Mouse (Mus musculus): ENCODE measurements around the gene Nap1l5. TPM values are rescaled to one million over a fixed set of nuclear protein-coding genes. Genes with fewer than 3 reads are reported as not detected.

Nap1l5 gene
- not detected for polyA plus RNA-seq (2017; shearing (Covaris generic))

DNA sequence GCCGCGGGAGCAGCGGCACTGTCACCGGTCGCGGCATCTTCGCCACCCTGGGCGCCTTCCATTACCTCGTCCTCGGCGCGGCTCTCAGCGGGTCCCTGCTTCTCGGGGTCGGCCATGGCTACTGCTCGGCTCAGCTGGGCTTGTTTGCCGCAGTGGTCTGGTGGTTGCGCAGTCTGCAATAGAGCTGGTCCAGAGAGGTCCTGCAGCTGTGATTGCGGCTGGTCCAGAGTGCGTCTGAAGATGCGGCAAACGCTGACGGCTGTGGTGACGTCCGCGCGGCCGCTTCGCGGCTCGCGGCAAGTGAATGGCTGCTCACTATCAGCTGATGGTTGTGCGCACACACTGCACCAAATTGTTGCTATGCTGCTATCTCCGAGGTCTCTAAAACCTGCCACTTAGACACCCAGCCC lies at the start of gene Nap1l5:
TSS of gene Nap1l5 (minus strand) at position 225 of the 410 bp plus-strand sequence.
- ATAC-seq: no peak

DNA sequence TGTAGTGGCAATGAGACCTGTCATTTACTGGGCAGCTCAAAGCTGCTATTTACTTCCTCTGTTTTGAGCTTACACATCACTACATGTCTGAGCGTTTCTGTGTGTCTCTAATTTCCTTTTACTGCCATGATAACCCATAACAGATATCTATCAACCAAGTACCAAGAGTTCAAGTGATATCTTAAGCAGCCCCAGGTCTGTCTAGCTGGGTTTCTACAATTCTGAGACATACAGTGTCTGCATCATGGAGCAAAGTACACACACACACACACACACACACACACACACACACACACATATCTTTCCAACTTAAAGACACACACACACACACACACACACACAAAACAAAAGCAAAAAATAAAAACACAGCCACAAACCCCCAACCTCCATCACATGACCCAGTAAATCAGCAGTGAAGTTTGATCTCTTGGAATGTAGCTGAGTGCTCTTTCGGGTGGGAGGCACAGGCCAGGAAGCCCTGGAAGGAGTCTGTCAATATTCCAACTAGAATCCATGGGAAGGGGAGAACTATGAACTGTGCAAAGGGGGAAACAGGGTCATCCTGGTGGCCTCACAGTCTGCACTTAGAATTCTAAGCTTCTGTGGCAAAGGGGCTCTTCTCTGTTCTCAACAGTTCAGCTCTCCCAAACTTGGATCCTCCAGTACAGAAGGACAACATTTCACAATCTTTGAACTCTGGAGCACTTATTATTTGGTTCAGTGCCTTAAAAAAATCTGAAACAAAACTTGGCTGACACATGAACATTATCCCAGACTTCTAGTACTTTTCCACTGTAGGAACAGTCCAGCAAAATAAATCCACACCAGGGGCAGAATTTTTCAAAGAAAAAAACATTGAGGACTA lies 44.5 kb upstream of the Nap1l5 start:
- no peak for ATAC-seq

DNA sequence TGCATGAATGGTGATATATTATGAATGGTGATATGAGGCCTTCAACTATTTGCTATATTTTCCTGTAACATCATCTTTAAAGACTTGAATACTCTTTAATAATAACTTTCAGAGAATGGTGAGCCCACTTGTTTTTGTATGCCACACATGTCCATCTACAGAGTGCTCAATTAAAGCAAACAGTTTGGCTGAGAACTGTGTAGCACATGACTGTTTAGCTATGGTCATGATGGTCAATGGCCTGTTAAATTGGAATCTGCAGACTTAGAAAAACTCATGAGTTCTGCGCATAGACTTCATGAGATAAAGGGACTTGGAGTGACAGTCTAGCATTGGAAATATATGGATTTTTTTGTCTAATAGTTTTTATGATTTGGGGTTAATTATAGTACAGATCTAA lies 43.5 kb upstream of the Nap1l5 start:
- no peak for ATAC-seq

DNA sequence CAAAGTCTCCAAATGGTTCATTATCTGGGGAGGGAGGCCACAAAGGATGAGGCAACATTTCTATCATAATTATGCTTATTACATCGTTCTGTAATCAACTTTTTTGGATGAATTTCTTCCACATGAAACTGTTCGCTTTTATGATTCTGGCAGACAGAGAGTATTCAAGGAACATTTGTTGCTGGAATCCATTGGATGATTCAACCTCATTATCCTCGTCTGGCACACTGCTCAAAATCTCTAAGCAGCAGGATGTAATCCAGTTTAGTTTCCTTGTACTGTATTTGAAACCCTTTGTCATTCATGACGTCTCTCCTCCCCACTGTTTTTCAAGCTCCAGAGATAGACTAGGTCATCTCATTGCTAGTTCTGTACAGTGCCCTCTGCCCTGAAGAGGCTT lies 40.0 kb upstream of the Nap1l5 start:
- ATAC-seq: no peak

DNA sequence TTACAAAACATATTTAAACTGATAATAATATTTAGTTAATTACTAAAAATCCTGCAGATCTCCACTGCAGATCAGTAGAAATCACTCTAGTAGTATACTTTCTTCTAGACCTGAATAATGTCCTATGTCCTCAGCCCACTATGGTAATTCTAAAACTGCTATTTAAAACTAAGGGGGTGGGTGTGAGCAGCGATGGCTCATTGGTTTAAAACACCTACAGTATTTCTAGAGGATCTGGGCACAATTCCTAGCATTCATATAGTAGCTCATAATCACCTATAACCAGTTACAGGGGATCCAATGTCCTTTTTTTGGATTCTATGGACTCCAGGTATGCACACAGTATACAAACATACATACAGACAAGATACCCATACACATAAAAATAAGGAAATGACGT lies 39.4 kb upstream of the Nap1l5 start:
- no peak for ATAC-seq

DNA sequence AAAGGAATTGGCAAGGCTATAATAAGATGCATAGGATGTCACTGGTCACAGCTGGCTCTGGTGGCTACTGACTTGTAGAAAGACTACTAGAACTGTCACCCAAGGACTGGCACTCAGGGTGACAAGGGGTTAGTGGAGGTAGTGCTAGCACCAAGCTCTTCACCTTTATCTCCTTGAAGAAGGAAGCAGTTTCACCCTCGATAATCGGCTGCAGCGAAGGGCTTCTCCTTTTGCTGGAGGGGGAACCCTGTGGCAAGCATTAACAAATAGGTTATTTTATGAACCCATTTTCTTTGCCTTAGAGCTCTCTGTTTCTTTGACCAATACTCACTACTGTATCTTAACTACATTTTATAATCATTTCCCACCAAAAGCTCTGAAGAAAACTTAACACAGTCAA lies 37.1 kb upstream of the Nap1l5 start:
- ATAC-seq: no peak

DNA sequence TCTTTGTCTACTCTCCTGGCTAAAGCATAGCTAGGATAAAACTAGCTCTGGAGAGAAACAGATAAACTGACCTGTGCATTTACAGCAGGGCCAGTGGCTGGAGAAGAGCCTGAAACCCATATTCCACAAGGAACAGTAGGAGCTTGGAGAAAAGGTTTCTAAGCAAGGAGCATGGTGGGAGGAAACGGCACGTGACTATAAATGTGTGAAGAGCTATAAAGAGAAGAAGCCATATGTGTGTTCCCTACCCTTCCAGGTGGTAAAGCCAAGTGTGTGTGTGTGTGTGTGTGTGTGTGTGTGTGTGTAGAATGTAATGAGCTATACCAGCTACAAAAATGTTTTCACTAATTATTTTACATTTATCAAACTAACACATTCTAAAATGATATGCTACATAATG lies 35.4 kb upstream of the Nap1l5 start:
- no peak for ATAC-seq

DNA sequence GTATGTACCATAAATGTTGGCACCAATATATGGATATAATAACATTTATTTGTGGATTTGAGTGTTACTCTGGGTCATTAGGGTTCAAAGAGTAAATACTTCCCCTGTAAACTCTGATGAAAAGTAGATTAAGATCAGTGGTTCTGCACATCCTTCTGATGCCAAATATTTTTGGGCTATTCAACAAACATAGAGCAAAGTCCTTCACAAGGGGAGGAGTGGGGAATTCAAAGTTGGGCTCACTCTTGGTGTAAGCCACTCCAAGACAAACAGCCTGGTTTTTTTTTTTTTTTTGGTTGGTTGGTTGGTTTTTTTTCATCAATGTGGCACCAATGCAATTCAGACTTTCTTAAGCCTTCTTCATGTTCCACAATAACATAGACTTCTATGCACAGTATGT lies 30.9 kb upstream of the Nap1l5 start:
- ATAC-seq: no peak

DNA sequence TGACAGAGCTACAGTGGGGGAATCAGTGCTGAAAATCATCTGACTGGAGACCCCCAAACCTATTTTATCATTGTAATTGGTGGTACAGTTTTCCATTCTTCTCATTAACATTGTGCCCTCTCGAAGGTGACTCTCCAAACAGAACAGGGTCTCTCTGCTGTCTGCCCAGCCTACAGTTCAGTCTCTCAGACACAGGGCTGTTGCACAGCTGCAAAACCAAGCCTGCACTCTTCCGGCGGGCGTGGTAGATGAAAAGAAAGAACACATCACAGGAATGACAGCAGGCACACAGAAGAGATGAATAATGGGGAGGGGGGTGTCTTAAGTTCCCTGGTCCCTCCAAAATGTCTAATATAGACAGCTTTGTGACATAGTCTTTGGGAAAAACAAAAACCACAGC lies 27.3 kb upstream of the Nap1l5 start:
- ATAC-seq: no peak

DNA sequence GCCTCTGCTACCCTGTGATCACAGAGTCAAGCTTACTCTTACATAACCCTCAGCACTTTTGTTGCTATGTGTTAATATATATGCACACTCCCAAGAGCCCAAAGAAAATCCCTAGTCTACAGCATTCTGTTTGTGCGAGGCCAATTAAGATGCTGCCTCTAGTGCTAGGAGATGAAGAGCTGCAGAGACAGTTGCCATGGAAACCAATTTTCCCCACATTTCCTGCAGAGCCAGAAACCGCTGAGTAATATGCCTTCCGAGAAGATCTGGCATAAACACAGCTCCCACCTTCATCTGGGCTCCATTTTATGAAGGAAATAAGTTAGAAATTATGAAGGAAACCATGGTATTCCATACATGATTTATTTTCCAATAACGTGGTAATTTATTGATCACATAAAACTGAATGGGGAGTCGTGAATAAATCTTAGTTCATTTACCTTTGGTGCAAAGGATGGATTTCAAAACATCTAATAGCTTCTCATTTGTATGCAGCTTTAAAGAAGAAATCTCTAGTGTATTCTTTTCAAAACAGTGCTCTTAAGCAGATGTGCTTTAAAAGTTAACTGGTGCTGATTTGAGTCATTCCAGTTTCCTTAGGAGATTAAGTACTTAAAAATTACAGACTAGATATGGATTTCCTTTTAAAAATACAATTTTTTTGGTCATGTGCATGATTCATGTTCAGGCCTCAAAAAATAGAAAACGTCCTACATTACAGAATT lies 26.5 kb upstream of the Nap1l5 start:
- ATAC-seq: no peak

DNA sequence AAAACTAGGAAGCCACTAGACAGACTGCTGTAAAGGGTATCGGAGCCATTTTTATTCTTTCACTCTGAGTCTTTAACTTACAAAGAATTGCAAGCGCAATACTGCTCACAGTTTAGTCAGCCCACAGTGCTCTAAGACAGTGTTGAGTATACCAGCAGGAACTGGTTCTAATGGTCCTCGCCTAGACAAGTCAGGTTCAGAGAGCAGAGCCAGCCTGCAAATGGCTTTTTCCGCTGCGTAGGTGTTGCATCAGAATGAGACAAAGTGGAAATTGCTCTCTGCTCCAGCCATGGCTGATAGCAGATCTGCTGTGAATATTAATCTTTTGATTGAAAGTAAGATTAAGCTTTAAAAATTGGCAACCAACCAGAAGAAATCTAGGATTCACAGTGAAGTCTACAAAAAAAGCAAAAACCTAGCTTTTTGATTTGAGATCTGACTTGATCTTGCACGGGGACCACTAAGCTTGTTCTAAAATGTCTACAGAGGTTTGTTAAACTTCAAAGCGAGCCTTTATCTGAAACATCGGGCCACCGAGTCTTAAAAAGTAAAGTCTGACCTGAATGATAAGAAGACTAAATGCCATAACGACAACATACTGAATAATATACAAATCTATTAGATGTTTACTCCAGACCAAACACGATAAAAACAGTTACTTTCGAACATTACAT lies 25.8 kb upstream of the Nap1l5 start:
- ATAC-seq: no peak

DNA sequence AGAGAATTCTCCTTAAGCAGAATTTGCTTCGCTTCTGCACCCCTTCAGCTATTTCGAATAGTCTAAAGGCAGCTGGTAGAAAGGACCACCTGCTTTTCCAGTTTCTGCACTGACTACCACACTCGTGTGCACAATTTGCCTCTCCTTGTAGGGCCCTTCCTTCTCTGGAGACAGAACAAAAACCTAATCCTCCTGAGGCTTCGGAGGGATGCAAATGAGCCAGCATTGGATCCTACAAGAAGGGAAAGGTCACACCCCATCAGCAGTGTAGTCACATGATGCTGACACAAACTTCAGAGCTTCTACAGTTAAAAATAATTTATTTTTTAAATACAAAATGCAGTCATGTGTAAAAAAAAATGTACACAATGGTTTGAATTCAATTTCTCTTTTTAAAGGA lies 24.3 kb upstream of the Nap1l5 start:
- no peak for ATAC-seq

DNA sequence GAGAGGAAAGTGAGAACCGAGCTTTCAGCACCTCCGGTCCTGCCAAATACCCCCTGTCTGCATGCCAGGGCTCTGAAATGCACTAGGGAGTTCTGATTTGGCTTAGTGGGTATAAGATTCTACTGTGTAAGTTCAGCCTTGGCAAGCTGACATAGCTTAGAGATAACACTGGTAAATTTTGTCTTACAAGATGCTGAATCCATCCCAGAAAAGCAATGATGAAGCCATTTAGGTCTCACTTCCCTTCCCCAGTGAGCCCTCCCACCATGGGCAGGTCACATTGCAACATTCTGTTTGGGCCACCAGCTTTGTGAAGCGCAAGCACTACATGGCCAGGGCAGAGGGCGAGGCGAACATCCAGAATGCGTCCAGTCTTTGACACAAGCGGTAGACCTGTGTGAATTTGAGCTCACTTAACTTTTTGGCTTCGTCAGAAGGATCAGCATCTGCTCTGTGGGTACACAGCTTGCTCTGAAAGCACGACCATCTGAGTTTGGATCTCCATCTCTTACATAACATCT lies 23.1 kb upstream of the Nap1l5 start:
- no peak for ATAC-seq

DNA sequence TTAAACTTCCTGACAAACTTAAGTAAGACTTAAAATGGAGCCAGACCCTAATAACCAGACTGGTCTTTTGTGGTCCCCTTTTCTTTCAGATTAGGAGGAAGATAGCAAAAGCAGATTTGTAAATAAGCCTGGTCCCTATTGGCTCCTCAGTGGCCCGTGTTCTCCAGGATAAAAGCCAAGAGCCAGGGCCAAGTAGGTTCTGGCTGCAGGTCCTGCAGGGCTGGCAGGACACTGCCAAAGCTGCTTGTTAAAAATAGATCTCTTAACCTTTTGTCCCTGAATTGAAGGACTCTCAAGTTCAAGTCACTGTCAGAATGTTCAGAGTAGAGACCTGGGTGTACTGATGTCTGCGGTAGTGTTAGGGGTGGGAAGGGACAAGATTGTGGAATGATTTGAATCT lies 21.0 kb upstream of the Nap1l5 start:
- ATAC-seq: no peak

DNA sequence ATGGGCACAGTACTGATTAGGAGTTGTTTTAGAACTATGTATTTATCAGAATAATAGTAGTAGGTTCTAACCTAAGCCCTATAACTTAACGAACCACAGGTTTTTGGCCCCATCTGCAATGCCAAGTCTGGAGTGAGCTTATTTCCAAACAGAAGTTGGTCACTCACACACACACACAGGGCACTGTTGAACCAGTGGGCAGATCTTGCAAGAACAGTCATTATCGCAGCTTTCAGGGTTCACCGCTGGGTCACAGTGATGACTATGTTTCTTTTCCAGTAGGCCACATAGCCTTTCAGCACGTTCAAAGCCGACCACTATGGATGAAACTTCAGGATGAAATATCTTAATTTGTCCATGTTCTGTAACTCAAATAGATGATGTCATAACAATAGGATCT lies 15.6 kb upstream of the Nap1l5 start:
- no peak for ATAC-seq

DNA sequence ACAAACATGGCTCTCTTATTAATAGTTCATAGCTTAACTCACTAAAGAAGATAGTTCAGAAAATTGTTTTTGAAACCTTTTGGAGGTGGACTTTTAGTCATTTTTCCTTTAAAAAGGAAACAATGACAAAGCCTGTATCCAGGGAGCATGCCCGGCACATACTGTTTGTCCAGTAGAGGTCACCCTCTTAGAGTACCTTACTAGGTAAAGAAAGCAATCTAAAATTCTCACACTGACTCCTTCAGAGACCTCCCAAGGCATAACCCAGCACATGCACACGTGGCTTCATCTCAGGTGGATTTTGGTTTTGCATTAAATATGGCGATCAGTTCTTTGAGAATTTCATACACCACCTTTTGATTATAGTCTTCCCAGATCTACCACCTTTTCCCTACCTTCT lies 14.7 kb upstream of the Nap1l5 start:
- ATAC-seq: no peak

DNA sequence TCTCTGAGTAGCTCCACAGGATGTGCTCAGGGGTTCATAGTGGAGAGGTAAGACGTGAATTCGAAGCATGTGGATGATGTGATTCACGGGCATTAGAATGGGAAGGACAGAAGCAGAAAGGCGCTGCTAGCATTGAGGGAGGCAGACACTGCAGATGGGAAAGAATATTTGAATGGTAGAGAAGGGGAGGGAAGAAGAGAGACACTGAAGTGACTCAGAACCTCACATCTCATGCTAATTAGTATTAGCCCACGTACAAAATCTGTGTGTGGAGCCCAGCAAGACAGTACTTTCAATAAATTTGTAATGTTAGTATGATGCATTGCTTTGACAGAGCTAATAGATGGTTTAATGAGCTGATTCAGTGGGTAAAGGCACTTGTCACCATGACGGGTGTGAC lies 13.9 kb upstream of the Nap1l5 start:
- ATAC-seq: no peak

DNA sequence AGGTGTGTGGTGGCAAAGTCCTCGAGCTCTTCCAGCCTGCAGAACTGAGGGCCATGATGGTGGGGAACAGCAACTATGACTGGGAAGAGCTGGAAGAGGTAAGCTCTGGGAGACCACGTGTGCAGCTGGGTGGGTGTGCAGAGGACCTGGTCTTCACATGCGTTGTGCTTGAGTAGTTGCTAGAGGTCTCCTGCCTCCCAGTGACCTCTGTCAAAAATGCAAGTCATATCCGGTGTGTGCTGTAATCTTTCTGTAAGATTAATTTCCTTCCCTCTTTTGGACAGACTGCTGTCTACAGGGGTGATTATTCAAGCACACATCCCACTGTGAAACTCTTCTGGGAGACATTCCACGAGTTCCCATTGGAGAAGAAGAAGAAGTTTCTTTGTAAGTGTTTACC lies 9.6 kb upstream of the Nap1l5 start:
- ATAC-seq: no peak

DNA sequence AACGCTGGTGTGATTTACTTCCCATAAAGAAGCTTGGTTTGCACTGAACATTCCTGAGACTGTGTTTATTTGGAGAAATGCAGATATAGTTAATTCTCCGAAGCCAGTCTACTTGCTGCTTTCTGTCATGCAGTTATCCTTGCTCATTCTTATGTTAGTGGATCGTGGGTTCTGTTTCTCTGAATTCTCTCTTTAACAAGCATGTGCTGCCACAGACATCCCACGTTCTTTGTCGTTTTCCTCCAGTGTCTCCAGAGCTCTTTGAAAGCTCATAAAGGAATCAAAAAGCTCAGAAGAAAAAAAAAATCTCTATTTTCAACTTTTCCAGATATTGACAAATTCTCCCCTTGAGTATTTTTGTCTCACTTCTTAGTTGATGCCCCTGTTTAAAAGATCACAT lies 7.1 kb upstream of the Nap1l5 start:
- no peak for ATAC-seq

DNA sequence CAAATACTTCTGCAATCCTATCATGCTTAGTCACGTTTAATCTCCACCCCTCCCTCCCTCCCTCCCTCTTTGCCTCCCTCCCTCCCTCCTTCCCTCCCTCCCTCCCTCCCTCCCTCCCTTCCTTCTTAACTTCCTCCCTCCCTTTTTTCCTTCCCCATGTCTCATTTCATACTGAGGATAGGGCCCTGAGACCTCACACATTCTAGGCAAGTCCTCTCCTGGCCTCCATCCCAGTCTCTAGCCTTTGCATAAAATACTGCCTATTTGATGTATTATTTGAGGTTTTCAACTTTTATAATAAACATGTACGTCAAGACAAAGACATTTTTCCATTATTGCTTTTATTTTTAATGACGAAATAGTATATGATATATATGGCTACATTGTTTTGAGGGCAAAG lies 6.7 kb upstream of the Nap1l5 start:
- ATAC-seq: no peak

DNA sequence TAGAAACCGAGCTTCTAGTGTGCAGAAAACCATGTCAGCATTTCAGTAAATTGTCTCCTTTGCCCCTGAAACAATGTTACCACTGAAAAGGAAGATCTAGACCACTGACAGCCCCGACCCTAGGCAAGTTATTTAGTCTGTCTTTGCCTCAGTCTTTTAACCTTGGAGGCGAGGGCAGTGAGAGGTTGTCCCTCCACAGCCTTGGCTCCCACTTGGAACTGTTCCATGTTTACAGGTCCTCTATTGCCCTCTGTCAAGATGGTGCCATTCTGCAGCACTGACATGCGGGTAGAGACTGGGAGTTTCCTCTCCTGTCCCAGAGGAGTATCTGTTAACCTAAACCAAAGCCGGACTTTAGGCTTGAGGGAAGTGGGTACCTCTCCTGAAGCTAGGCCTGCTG lies 6.0 kb upstream of the Nap1l5 start:
- ATAC-seq: no peak

DNA sequence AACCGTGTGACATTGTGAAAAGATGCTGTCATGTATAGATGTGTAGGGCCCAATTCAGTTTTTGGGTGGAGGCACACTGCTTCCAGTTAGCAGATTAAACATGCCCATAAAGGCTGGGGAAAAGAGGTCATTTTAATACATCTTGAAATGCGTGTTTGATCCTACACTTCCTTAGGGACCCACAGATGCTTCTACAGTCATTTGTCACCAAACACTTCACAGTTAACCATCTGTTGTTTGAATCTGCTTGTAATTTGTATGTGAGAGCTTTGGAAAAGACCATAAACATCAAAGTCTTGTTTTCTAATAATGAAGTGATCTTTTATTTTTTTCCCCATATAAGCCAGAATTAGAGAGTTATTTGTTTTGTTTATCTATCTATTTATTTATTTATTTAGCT lies 915 bp upstream of the Nap1l5 start:
- ATAC-seq: no peak

DNA sequence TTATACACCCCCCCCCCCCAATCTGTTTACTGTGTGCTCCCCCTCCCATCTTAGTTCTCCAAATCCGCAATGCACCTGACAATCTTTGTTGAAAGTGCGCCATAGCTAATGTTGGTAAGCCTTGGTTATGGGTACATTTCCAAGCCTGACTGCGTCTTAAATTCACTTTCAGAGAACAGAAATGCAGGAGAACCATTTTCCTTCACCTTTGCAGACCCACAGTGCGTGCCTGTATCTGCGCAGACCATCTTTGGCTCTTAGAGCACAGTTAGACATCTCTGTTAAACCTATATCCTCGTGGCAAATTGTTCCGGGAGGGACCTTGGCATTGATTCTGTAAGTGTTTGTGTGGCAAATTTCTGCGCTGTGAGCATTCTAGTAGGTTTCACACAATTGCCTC lies 460 bp upstream of the Nap1l5 start:
- ATAC-seq: no peak

DNA sequence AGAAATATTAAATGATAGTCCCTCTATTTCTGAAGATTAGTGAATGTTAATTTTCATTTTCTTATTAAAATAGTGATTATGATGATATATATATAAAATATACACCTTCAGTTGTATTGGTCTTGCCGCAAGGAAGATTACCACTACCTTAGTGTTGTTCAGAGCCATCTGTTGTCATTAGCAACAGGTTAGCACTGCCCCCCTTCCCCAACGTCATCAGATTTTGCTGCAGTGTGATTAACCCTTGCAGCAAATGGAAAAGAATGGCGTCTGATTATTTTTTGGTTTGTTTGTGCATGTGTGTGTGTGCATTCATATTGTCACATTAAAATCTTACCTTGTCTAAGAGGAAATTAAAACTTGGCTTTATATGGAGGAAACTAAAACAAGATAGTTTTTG lies 2.3 kb downstream of the Nap1l5 start:
- ATAC-seq: no peak

All from CD4-positive, CD25-positive, alpha-beta regulatory T cell, adult 4 months (primary cell).